Mouse (Mus musculus): ENCODE results near the gene Abat. TPM values are rescaled to one million over a fixed set of nuclear protein-coding genes. Genes with fewer than 3 reads are reported as not detected.
"Not testable (repeated sequence)": the region's sequence is repeated elsewhere in the genome, so short reads cannot be mapped to it uniquely, and the experiment has no call there.

The Abat gene
- polyA plus RNA-seq, 1 experiment from 2014 or later = 46.2 TPM

DNA sequence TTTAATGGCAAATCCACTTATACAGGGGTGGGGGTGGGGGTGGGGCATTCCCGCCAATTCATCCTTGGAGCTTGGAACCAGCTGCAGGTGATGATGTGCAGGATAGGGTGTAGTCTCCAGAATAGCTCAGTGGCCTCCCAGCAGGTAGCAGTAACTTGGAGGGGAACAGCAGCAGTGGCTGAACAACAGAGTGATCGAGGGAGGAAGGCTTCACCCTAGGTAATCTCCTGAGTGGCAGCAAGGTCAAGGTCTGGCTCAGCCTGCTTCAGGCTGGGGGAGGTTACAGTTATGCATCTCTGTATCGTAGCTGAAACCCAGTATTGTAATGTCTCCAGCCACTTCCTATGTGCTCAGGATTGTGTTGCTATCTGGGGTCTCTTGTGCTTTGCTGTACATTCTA is 49.6 kb downstream of the Abat start:
- H3K36me3 ChIP-seq (ENCODE audit: control insufficient read depth, insufficient read depth); ATAC-seq (ENCODE audit: low read depth); H3K27me3 ChIP-seq (ENCODE audit: control insufficient read depth, insufficient read depth, low read depth, low read length); H3K9ac ChIP-seq (ENCODE audit: low read depth, low read length); H3K27ac ChIP-seq (ENCODE audit: low read length); H3K4me1 ChIP-seq (ENCODE audit: control insufficient read depth, low read depth, low read length); H3K4me2 ChIP-seq (ENCODE audit: low read depth, low read length); H3K4me3 ChIP-seq (ENCODE audit: low read depth, low read length); H3K9me3 ChIP-seq (replicated peaks; ENCODE audit: control insufficient read depth, low read length): not testable (repeated sequence)
- WGBS (ENCODE audit: insufficient replicate concordance) = 53% methylated on average over 3 of the region's 3 CpGs

DNA sequence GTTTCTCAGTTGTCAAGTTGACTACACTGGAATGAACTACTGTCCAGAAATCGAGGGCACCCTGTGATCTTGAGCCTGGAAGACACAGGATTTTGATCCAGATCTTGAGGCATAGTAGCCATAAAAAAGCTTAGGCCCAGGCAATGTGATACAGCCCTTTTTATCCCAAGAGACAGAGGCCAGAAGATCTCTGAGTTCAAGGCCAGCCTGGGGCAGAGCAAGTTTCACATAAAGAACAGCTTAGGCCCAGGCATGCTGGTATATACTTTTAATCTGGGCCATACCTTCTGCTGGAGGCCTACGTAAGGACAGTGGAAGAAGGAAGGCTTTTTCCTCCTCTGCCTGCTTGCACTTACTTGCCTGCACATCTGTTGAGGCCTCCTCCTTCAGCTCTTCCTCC is 51.6 kb downstream of the Abat start:
- Histone ChIP-seq H3K36me3 (ENCODE audit: control insufficient read depth, insufficient read depth) (no peaks in the 10 kb centered on the region), H3K4me3 (ENCODE audit: low read depth, low read length) (no peak overlapping the region), H3K27me3 (ENCODE audit: control insufficient read depth, insufficient read depth, low read depth, low read length) (no peaks in the 10 kb centered on the region), H3K4me1 (ENCODE audit: control insufficient read depth, low read depth, low read length) (no peaks in the 10 kb centered on the region; the same call in 1 of the 2 replicates), H3K4me2 (ENCODE audit: low read depth, low read length) (no peak overlapping the region), H3K9ac (ENCODE audit: low read depth, low read length) (no peak overlapping the region), H3K9me3 (replicated peaks; ENCODE audit: control insufficient read depth, low read length) (peaks cover 3% of the 10 kb centered on the region; the same call in 1 of the 2 replicates), H3K27ac (ENCODE audit: low read length) (no peak overlapping the region)
- 53% methylated on average over 2 of the region's 2 CpGs for WGBS (ENCODE audit: insufficient replicate concordance)
- no peak for ATAC-seq (ENCODE audit: low read depth)

DNA sequence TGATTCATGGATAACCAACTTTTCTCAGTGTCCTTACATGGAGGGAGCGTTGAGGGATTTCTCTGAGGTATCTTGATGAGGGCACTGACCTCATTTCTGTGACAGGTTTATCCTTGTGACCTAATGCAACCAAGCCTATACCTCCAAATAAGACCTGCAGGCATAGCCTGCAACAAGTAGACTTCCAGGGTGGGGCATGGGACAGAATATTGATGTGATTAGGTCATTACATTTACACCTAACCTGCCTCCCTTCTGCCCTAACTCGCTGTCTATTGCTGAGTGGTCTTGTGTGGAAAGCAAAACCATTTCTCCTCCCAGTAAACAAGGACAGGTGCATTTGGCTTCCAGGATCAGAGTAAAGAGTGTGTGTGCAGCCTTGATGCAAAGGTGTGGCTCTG is 52.3 kb downstream of the Abat start:
- Histone ChIP-seq H3K9me3 (replicated peaks; ENCODE audit: control insufficient read depth, low read length) (no peaks in the 10 kb centered on the region), H3K27me3 (ENCODE audit: control insufficient read depth, insufficient read depth, low read depth, low read length) (no peaks in the 10 kb centered on the region), H3K9ac (ENCODE audit: low read depth, low read length) (no peak overlapping the region), H3K27ac (ENCODE audit: low read length) (no peak overlapping the region; the same call in 1 of the 2 replicates), H3K36me3 (ENCODE audit: control insufficient read depth, insufficient read depth) (no peaks in the 10 kb centered on the region), H3K4me2 (ENCODE audit: low read depth, low read length) (no peak overlapping the region), H3K4me3 (ENCODE audit: low read depth, low read length) (no peak overlapping the region), H3K4me1 (ENCODE audit: control insufficient read depth, low read depth, low read length) (no peaks in the 10 kb centered on the region; the same call in 1 of the 2 replicates)
- ATAC-seq (ENCODE audit: low read depth) = no peak
- WGBS (ENCODE audit: insufficient replicate concordance) = 49% methylated on average over 2 of the region's 2 CpGs

DNA sequence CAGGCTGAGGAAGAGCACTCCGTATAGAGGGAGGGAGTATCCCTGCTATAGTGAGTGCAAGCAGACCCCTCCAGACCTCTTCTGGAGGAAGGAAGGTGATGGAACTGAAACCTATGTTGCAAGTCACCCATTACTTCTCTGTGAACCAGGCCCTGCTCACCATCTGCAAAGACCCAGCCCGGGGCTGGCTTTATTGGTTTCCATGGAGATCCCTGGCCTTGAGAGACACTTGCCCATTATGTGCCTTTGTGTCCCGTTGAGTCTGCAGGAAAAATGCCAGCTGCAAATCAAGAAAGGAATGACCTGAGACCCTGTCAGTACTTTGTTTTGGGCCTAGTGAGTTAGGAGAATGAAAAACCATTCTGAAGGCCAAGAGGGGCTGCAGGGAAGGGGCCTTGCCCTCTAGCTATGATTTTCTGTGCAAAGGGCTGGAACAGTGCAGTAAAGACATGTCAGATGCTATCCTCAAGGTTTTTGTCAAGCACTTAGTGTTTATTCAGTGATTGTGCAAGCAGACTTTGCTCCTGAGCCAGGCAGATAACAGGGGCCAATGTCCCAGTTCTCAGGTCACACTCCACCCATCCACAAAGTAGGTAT is 53.0 kb downstream of the Abat start:
- H3K4me1 ChIP-seq (ENCODE audit: control insufficient read depth, low read depth, low read length) = no peaks in the 10 kb centered on the region; the same call in 1 of the 2 replicates
- peak; percentile 82; the same call in 1 of the 2 replicates for ATAC-seq (ENCODE audit: low read depth)
- no peaks in the 10 kb centered on the region for H3K27me3 ChIP-seq (ENCODE audit: control insufficient read depth, insufficient read depth, low read depth, low read length)
- no peak overlapping the region for H3K4me2 ChIP-seq (ENCODE audit: low read depth, low read length)
- peak overlapping the region; percentile 35 for H3K27ac ChIP-seq (ENCODE audit: low read length)
- H3K4me3 ChIP-seq (ENCODE audit: low read depth, low read length) = no peak overlapping the region
- 27% methylated on average over 3 of the region's 3 CpGs for WGBS (ENCODE audit: insufficient replicate concordance)
- H3K9me3 ChIP-seq (replicated peaks; ENCODE audit: control insufficient read depth, low read length) = no peaks in the 10 kb centered on the region
- no peak overlapping the region for H3K9ac ChIP-seq (ENCODE audit: low read depth, low read length)
- H3K36me3 ChIP-seq (ENCODE audit: control insufficient read depth, insufficient read depth) = no peaks in the 10 kb centered on the region

DNA sequence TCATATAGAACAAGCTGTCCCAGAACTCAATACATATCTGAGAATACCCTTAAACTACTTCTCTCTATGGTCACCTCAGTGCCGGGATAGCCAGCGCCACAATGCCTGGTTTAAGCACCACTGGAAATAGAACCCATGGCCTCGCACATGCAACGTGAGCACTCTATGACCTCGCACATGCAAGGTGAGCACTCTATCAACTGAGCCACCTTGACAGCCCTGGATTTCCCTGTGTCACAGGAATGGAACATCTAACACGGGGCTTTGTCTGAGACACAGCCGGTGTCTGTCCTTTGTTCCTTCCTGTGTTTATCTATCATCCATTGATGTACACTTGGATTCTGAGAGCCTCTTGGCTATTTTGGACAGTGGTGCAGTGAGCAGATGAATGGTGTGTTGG is 55.7 kb downstream of the Abat start:
- no peak overlapping the region for H3K4me3 ChIP-seq (ENCODE audit: low read depth, low read length)
- no peaks in the 10 kb centered on the region for H3K9me3 ChIP-seq (replicated peaks; ENCODE audit: control insufficient read depth, low read length)
- no peaks in the 10 kb centered on the region for H3K27me3 ChIP-seq (ENCODE audit: control insufficient read depth, insufficient read depth, low read depth, low read length)
- no peaks in the 10 kb centered on the region; the same call in 1 of the 2 replicates for H3K4me1 ChIP-seq (ENCODE audit: control insufficient read depth, low read depth, low read length)
- no peaks in the 10 kb centered on the region for H3K36me3 ChIP-seq (ENCODE audit: control insufficient read depth, insufficient read depth)
- no peak overlapping the region for H3K27ac ChIP-seq (ENCODE audit: low read length)
- WGBS (ENCODE audit: insufficient replicate concordance) = 61% methylated on average over 7 of the region's 7 CpGs
- no peak overlapping the region for H3K4me2 ChIP-seq (ENCODE audit: low read depth, low read length)
- no peak for ATAC-seq (ENCODE audit: low read depth)
- no peak overlapping the region for H3K9ac ChIP-seq (ENCODE audit: low read depth, low read length)

DNA sequence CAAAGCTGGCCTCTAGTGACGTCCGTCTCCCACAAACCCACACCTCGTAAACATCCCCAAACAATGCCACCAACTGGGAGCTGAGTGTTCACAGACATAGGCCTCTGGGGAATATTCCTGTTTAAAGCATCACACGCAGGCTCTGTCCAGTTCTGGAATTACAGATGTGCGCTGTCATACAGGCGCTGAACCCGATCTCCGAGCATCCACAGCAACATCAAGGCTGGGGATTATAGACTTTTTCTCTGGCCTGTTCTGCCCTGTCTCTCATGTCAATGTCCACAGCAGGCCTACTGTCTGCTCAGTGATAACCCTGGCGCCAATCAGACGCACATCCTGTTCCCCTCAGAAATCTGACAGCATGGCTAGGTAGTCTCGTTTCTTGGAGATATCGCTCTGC is 57.1 kb downstream of the Abat start:
- 65% methylated on average over 12 of the region's 12 CpGs for WGBS (ENCODE audit: insufficient replicate concordance)

DNA sequence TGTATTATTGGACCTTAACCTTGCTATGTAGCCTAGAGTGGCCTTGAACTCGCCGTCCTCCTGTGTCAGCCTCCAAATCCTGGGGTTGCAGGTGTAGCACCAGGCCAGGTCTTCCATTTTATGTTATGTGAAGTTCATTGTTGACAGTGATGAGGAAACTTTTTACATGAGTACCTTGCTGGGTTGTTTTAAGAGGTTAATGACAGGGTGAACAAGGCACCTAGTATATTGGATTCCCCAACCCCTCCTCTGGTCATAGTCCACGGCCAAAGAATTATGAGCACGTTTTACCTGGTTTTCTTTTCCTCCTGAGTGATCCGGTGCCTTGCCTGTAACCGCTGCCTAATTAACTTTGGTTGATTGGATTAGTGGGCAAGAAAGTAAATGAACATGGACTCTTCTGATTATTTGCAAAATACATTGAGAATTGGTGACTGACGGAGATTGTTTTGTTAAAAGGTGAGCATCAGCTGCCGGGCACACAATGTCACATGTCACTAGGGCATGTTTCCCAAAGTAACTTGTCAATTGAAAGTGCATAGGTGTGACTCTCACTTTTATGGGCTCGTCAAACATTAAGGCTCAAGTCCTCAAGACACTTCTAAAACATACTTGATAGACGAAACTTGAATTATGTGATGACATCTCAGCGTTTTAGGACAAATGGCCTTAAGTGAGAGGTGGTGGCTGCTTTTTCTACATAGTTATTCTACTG is 57.8 kb downstream of the Abat start:
- Histone ChIP-seq H3K4me3 (ENCODE audit: low read depth, low read length) (no peak overlapping the region), H3K36me3 (ENCODE audit: control insufficient read depth, insufficient read depth) (no peaks in the 10 kb centered on the region), H3K27ac (ENCODE audit: low read length) (no peak overlapping the region), H3K9me3 (replicated peaks; ENCODE audit: control insufficient read depth, low read length) (no peaks in the 10 kb centered on the region), H3K27me3 (ENCODE audit: control insufficient read depth, insufficient read depth, low read depth, low read length) (no peaks in the 10 kb centered on the region), H3K9ac (ENCODE audit: low read depth, low read length) (no peak overlapping the region), H3K4me2 (ENCODE audit: low read depth, low read length) (no peak overlapping the region), H3K4me1 (ENCODE audit: control insufficient read depth, low read depth, low read length) (no peaks in the 10 kb centered on the region; the same call in 1 of the 2 replicates)
- ATAC-seq (ENCODE audit: low read depth) = peak; percentile 30; the same call in 1 of the 2 replicates
- 65% methylated on average over 11 of the region's 11 CpGs for WGBS (ENCODE audit: insufficient replicate concordance)

More for the DNA sequence above, 57.1 kb downstream of the Abat start:
- Histone ChIP-seq H3K27me3 (ENCODE audit: control insufficient read depth, insufficient read depth, low read depth, low read length) (no peaks in the 10 kb centered on the region), H3K9me3 (replicated peaks; ENCODE audit: control insufficient read depth, low read length) (no peaks in the 10 kb centered on the region), H3K9ac (ENCODE audit: low read depth, low read length) (no peak overlapping the region), H3K4me2 (ENCODE audit: low read depth, low read length) (no peak overlapping the region), H3K36me3 (ENCODE audit: control insufficient read depth, insufficient read depth) (no peaks in the 10 kb centered on the region), H3K4me3 (ENCODE audit: low read depth, low read length) (no peak overlapping the region), H3K4me1 (ENCODE audit: control insufficient read depth, low read depth, low read length) (no peaks in the 10 kb centered on the region; the same call in 1 of the 2 replicates), H3K27ac (ENCODE audit: low read length) (no peak overlapping the region)
- no peak for ATAC-seq (ENCODE audit: low read depth)

DNA sequence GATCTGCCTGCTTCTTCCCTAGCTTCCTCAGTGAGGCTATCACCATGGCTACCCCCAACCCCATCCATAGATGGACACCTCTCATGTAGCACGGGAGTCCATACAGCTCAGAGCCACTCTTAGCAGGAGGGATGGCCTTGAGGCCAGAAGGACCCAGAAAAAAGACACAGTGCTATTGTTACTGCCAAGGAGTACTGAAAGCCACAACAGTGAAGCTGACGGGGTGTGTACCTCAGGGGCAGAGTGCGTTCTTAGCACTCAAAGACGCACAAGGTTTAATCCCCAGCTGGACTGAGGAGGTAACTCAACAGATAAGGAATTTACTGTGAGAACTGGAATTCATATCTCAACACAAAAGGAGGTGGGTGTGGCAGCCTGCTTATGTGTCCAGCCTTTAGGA is 59.8 kb downstream of the Abat start:
- Histone ChIP-seq H3K4me1 (ENCODE audit: control insufficient read depth, low read depth, low read length) (no peaks in the 10 kb centered on the region; the same call in 1 of the 2 replicates), H3K9ac (ENCODE audit: low read depth, low read length) (no peak overlapping the region)
- ATAC-seq (ENCODE audit: low read depth) = no peak

DNA sequence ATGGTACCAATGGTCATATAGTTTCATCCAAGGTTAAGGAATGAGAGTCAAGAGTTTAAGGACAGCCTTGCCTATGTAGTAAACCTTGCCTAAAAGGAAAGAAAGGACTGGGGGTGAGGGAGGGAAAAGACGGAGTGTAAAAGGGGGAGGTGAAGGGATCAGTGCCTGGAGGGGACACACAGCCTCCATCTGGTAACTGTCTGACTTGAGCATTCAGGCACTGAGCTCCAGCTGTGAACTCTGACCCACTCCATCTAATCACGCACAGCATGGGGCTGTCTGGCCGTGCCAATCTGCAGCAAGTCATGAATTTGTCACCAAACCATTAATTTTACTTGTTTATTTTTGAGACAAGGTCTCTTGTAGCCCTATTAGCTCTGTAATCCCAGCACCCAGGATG is 60.5 kb downstream of the Abat start:
- 58% methylated on average over 3 of the region's 3 CpGs for WGBS (ENCODE audit: insufficient replicate concordance)
- no peak for ATAC-seq (ENCODE audit: low read depth)
- H3K9me3 ChIP-seq (replicated peaks; ENCODE audit: control insufficient read depth, low read length) = no peaks in the 10 kb centered on the region

More for the DNA sequence above, 59.8 kb downstream of the Abat start:
- Histone ChIP-seq H3K27ac (ENCODE audit: low read length) (no peak overlapping the region), H3K9me3 (replicated peaks; ENCODE audit: control insufficient read depth, low read length) (no peaks in the 10 kb centered on the region), H3K36me3 (ENCODE audit: control insufficient read depth, insufficient read depth) (no peaks in the 10 kb centered on the region), H3K4me3 (ENCODE audit: low read depth, low read length) (no peak overlapping the region), H3K4me2 (ENCODE audit: low read depth, low read length) (no peak overlapping the region), H3K27me3 (ENCODE audit: control insufficient read depth, insufficient read depth, low read depth, low read length) (no peaks in the 10 kb centered on the region)
- 48% methylated on average over 4 of the region's 4 CpGs for WGBS (ENCODE audit: insufficient replicate concordance)

More for the DNA sequence above, 60.5 kb downstream of the Abat start:
- H3K4me1 ChIP-seq (ENCODE audit: control insufficient read depth, low read depth, low read length) = no peaks in the 10 kb centered on the region; the same call in 1 of the 2 replicates
- no peaks in the 10 kb centered on the region for H3K27me3 ChIP-seq (ENCODE audit: control insufficient read depth, insufficient read depth, low read depth, low read length)
- no peak overlapping the region for H3K27ac ChIP-seq (ENCODE audit: low read length)
- H3K36me3 ChIP-seq (ENCODE audit: control insufficient read depth, insufficient read depth) = no peaks in the 10 kb centered on the region
- H3K4me2 ChIP-seq (ENCODE audit: low read depth, low read length) = no peak overlapping the region
- H3K4me3 ChIP-seq (ENCODE audit: low read depth, low read length) = no peak overlapping the region
- no peak overlapping the region for H3K9ac ChIP-seq (ENCODE audit: low read depth, low read length)

Measured in liver, embryonic 16.5 days (tissue).